Mouse (Mus musculus) forebrain, postnatal 0 days (tissue): ENCODE data around the gene Pcdh15. TPM values are rescaled to one million over a fixed set of nuclear protein-coding genes. Genes with fewer than 3 reads are reported as not detected.

ENCODE experiments used
- ATAC-seq: fragments of 200-750 bp; cut with Nextera tagmentation; 2 replicates; pipeline ENCODE4 v1.8.0; 2017; ENCODE audit warnings: mild to moderate bottlenecking, moderate library complexity
- DNase-seq: peaks from one replicate; pipeline ENCODE4 v3.0.0-alpha.2; 2015
- H3K27ac ChIP-seq: fragments of 300-500 bp; sonication (generic); 2 replicates; pipeline ENCODE4 v1.5.1; 2014; ENCODE audit warnings: low read depth, mild to moderate bottlenecking, antibody characterized with exemption, low read length, moderate library complexity, mixed read lengths
- H3K27me3 ChIP-seq: fragments of 300-500 bp; sonication (generic); 2 replicates; pipeline ENCODE4 v1.6.1; 2014; ENCODE audit warnings: mild to moderate bottlenecking, low read length, mixed read lengths; ENCODE audit not compliant: insufficient read depth
- H3K36me3 ChIP-seq: fragments of 300-500 bp; sonication (generic); 2 replicates; pipeline ENCODE4 v1.6.1; 2014; ENCODE audit warnings: mild to moderate bottlenecking, moderate library complexity; ENCODE audit not compliant: insufficient read depth
- H3K4me1 ChIP-seq: fragments of 300-500 bp; sonication (generic); 2 replicates; pipeline ENCODE4 v1.6.1; 2014; ENCODE audit warnings: antibody characterized with exemption; ENCODE audit not compliant: insufficient read depth
- H3K4me2 ChIP-seq: fragments of 300-500 bp; sonication (generic); 2 replicates; pipeline ENCODE4 v1.6.1; 2014; ENCODE audit warnings: low read depth, mild to moderate bottlenecking, moderate library complexity
- H3K4me3 ChIP-seq: fragments of 300-500 bp; sonication (generic); 2 replicates; pipeline ENCODE4 v1.5.1; 2014; ENCODE audit warnings: low read depth, low read length, mixed read lengths
- H3K9ac ChIP-seq: fragments of 300-500 bp; sonication (generic); 2 replicates; pipeline ENCODE4 v1.6.1; 2014; ENCODE audit warnings: mild to moderate bottlenecking
- H3K9me3 ChIP-seq: fragments of 300-500 bp; sonication (generic); 2 replicates; pipeline ENCODE4 v1.6.1; 2016; ENCODE audit warnings: low read length
- CTCF ChIP-seq: sonication (generic); IDR thresholded peaks from 2 replicates; pipeline ENCODE4 v1.5.1; 2016; ENCODE audit warnings: antibody characterized with exemption, control low read depth, low read depth
- WGBS: fragments of 180-500 bp; shearing (Covaris S2); extraction: QIAGEN DNeasy Blood & Tissue Kit; methylation state at CpG from one replicate; pipeline ENCODE4 v1.1.7; 2014; 5-methylcytosine and 5-hydroxymethylcytosine counted together
- polyA plus RNA-seq: library from polyadenylated mRNA; unstranded; fragments of >200 nt; fragmentation: Nextera tagmentation; extraction: Ambion mirVana; gene quantifications from 2 replicates; pipeline ENCODE4 v1.2.1, GENCODE M21; 2015
- total RNA-seq: library from RNA; depleted of rRNA; stranded (reverse); fragments of >200 nt; gene quantifications from 2 replicates; pipeline ENCODE4 v1.2.3, GENCODE M21; 2014

Pcdh15 gene
- total and polyA plus RNA-seq, 2 experiments from 2014 or later: 4.0 to 27.1 TPM

GRCm38 (mm10) chr10:73788163-73788562, 689.0 kb downstream of the Pcdh15 start:
- no peaks in the 10 kb centered on the region for H3K9me3 ChIP-seq
- no peaks in the 10 kb centered on the region for H3K27me3 ChIP-seq
- WGBS: 66% methylated on average over 3 of the region's 3 CpGs
- no peak for TF ChIP-seq CTCF
- H3K4me1 ChIP-seq: no peaks in the 10 kb centered on the region
- H3K4me3 ChIP-seq: no peak overlapping the region
- ATAC-seq: no peak
- no peak overlapping the region for H3K4me2 ChIP-seq
- DNase-seq: no peak
- no peak overlapping the region for H3K9ac ChIP-seq
- no peaks in the 10 kb centered on the region for H3K36me3 ChIP-seq
- no peak overlapping the region for H3K27ac ChIP-seq

GRCm38 (mm10) chr10:73805069-73805468, 705.9 kb downstream of the Pcdh15 start:
- TF ChIP-seq CTCF: no peak
- H3K9me3 ChIP-seq: no peaks in the 10 kb centered on the region
- H3K27me3 ChIP-seq: no peaks in the 10 kb centered on the region
- 89% methylated on average over 4 of the region's 4 CpGs for WGBS
- H3K4me2 ChIP-seq: no peak overlapping the region
- H3K4me3 ChIP-seq: no peak overlapping the region
- ATAC-seq: no peak
- H3K4me1 ChIP-seq: no peaks in the 10 kb centered on the region
- no peak for DNase-seq
- H3K27ac ChIP-seq: no peak overlapping the region
- no peaks in the 10 kb centered on the region for H3K36me3 ChIP-seq
- H3K9ac ChIP-seq: no peak overlapping the region

GRCm38 (mm10) chr10:73812311-73812710, 713.2 kb downstream of the Pcdh15 start:
- Histone ChIP-seq H3K9me3 (no peaks in the 10 kb centered on the region), H3K36me3 (no peaks in the 10 kb centered on the region), H3K27ac (no peak overlapping the region), H3K4me2 (no peak overlapping the region), H3K4me1 (no peaks in the 10 kb centered on the region), H3K4me3 (no peak overlapping the region), H3K27me3 (no peaks in the 10 kb centered on the region), H3K9ac (no peak overlapping the region)
- TF ChIP-seq CTCF: no peak
- no peak for ATAC-seq
- 72% methylated on average over 8 of the region's 8 CpGs for whole genome bisulfite sequencing
- DNase-seq: no peak

GRCm38 (mm10) chr10:73821657-73822583, 722.8 kb downstream of the Pcdh15 start:
- H3K27ac ChIP-seq: no peak overlapping the region
- 0 out of 2 replicates have a peak, but pooled peaks cover 11% of the 10 kb centered on the region for H3K4me1 ChIP-seq
- H3K4me2 ChIP-seq: peak overlapping the region; percentile 70
- H3K9ac ChIP-seq: peak overlapping the region; percentile 40
- H3K36me3 ChIP-seq: no peaks in the 10 kb centered on the region
- H3K27me3 ChIP-seq: no peaks in the 10 kb centered on the region
- H3K9me3 ChIP-seq: no peaks in the 10 kb centered on the region
- peak overlapping the region; percentile 33 for H3K4me3 ChIP-seq
- peak; percentile 50 for TF ChIP-seq CTCF
- 8% methylated on average over 22 of the region's 22 CpGs for WGBS
- DNase-seq (peak; percentile 44), ATAC-seq (peak; percentile 73)

GRCm38 (mm10) chr10:73823214-73823613, 724.1 kb downstream of the Pcdh15 start:
- 80% methylated on average over 4 of the region's 4 CpGs for WGBS

GRCm38 (mm10) chr10:73826354-73826753, 727.2 kb downstream of the Pcdh15 start:
- peak; percentile 16 for DNase-seq
- TF ChIP-seq CTCF: no peak
- Histone ChIP-seq H3K4me1 (0 out of 2 replicates have a peak, but pooled peaks cover 11% of the 10 kb centered on the region), H3K9ac (no peak overlapping the region), H3K9me3 (no peaks in the 10 kb centered on the region), H3K36me3 (no peaks in the 10 kb centered on the region), H3K4me2 (peak overlapping the region; percentile 26; the same call in 1 of the 2 replicates), H3K27me3 (no peaks in the 10 kb centered on the region), H3K4me3 (no peak overlapping the region), H3K27ac (no peak overlapping the region)
- peak; percentile 80 for ATAC-seq
- WGBS: 46% methylated on average over 8 of the region's 8 CpGs

More at GRCm38 (mm10) chr10:73823214-73823613, 724.1 kb downstream of the Pcdh15 start:
- no peak overlapping the region for H3K4me3 ChIP-seq
- no peaks in the 10 kb centered on the region for H3K27me3 ChIP-seq
- no peak overlapping the region for H3K9ac ChIP-seq
- no peaks in the 10 kb centered on the region for H3K36me3 ChIP-seq
- H3K27ac ChIP-seq: no peak overlapping the region
- ATAC-seq: no peak
- no peak for DNase-seq
- no peaks in the 10 kb centered on the region for H3K9me3 ChIP-seq
- 0 out of 2 replicates have a peak, but pooled peaks cover 11% of the 10 kb centered on the region for H3K4me1 ChIP-seq
- H3K4me2 ChIP-seq: no peak overlapping the region
- TF ChIP-seq CTCF: no peak

GRCm38 (mm10) chr10:73828781-73829180, 729.6 kb downstream of the Pcdh15 start:
- Histone ChIP-seq H3K4me2 (no peak overlapping the region), H3K36me3 (no peaks in the 10 kb centered on the region), H3K4me3 (no peak overlapping the region), H3K4me1 (no peaks in the 10 kb centered on the region), H3K9ac (no peak overlapping the region), H3K9me3 (no peaks in the 10 kb centered on the region), H3K27me3 (no peaks in the 10 kb centered on the region), H3K27ac (no peak overlapping the region)
- no peak for DNase-seq
- TF ChIP-seq CTCF: no peak
- ATAC-seq: no peak
- 82% methylated on average over 2 of the region's 2 CpGs for WGBS
